8 mouse cellular contexts compared by ENCODE assay signal in genomic region chr12:112576749-112577148, GRCm38 (mm10). TPM values are rescaled to one million over a fixed set of nuclear protein-coding genes. Genes with fewer than 3 reads are reported as not detected.
DNase-seq lines count a peak whose midpoint lies in the region; ATAC-seq and TF ChIP-seq lines count a peak whose summit lies in the region.

No protein-coding gene starts in this region.

- DNase-seq in forebrain, embryonic 10.5 days (ENCODE audit: extremely low spot score, low spot score): no peak
- DNase-seq in liver, embryonic 11.5 days (ENCODE audit: low spot score): no peak
- no peak for DNase-seq in liver, postnatal 0 days
- no peak for DNase-seq in embryonic facial prominence, embryonic 11.5 days (ENCODE audit: low spot score)
- DNase-seq in layer of hippocampus, postnatal 14 days (ENCODE audit: low spot score in 2 of 2): no peak
- no peak for DNase-seq in urinary bladder, postnatal 36 days (ENCODE audit: low spot score in 2 of 2)

- peaks cover 28% of the 10 kb centered on the region for H3K4me1 ChIP-seq in forebrain, embryonic 10.5 days
- peaks cover 11% of the 10 kb centered on the region for H3K4me1 ChIP-seq in forebrain, embryonic 12.5 days
- peaks cover 19% of the 10 kb centered on the region for H3K4me1 ChIP-seq in liver, embryonic 11.5 days (replicated peaks; ENCODE audit: control insufficient read depth, insufficient read depth, low read length)
- H3K4me1 ChIP-seq in liver, postnatal 0 days (ENCODE audit: insufficient read depth): peaks cover 34% of the 10 kb centered on the region
- peaks cover 2% of the 10 kb centered on the region for H3K4me1 ChIP-seq in embryonic facial prominence, embryonic 11.5 days (ENCODE audit: control insufficient read depth, insufficient read depth, low read length)

- H3K27me3 ChIP-seq in forebrain, embryonic 10.5 days (ENCODE audit: poor library complexity, severe bottlenecking): peaks cover 17% of the 10 kb centered on the region
- peaks cover 3% of the 10 kb centered on the region; the same call in 1 of the 2 replicates for H3K27me3 ChIP-seq in forebrain, embryonic 12.5 days
- H3K27me3 ChIP-seq in liver, embryonic 11.5 days (replicated peaks; ENCODE audit: control insufficient read depth, insufficient read depth, low read length): no peaks in the 10 kb centered on the region
- H3K27me3 ChIP-seq in liver, postnatal 0 days (ENCODE audit: insufficient read depth, low read length): no peaks in the 10 kb centered on the region
- no peaks in the 10 kb centered on the region for H3K27me3 ChIP-seq in embryonic facial prominence, embryonic 11.5 days (ENCODE audit: control insufficient read depth, insufficient read depth, low read length)
- H3K27me3 ChIP-seq in myocyte (ENCODE audit: control insufficient read depth, insufficient read depth, insufficient read length): no peaks in the 10 kb centered on the region

- no peak for ATAC-seq in forebrain, embryonic 12.5 days (ENCODE audit: low FRiP score)
- ATAC-seq in liver, embryonic 11.5 days (replicated peaks; ENCODE audit: low FRiP score): peak; percentile 25; the same call in 1 of the 2 replicates
- ATAC-seq in liver, postnatal 0 days: no peak
- 0 out of 2 replicates have a peak, but pooled peaks have one; percentile 24 for ATAC-seq in embryonic facial prominence, embryonic 11.5 days (replicated peaks; ENCODE audit: insufficient number of reproducible peaks, low FRiP score, low TSS enrichment, low read depth)

- TF ChIP-seq CTCF in liver, postnatal 0 days (IDR thresholded peaks at IDR 0.05; ENCODE audit: low read depth): no peak

- no peaks in the 10 kb centered on the region for H3K79me2 ChIP-seq in myocyte (ENCODE audit: control insufficient read depth, insufficient read depth)

- H3K9me3 ChIP-seq in forebrain, embryonic 10.5 days: no peaks in the 10 kb centered on the region
- H3K9me3 ChIP-seq in forebrain, embryonic 12.5 days: no peaks in the 10 kb centered on the region
- no peaks in the 10 kb centered on the region for H3K9me3 ChIP-seq in liver, embryonic 11.5 days (ENCODE audit: control insufficient read depth, low read length)
- no peaks in the 10 kb centered on the region for H3K9me3 ChIP-seq in liver, postnatal 0 days (ENCODE audit: low read length)
- H3K9me3 ChIP-seq in embryonic facial prominence, embryonic 11.5 days (replicated peaks; ENCODE audit: control insufficient read depth, low read length): no peaks in the 10 kb centered on the region

- H3K27ac ChIP-seq in forebrain, embryonic 10.5 days: peak overlapping the region; percentile 70
- H3K27ac ChIP-seq in forebrain, embryonic 12.5 days: no peak overlapping the region
- H3K27ac ChIP-seq in liver, embryonic 11.5 days (ENCODE audit: low read depth, low read length): peak overlapping the region; percentile 71; the same call in 1 of the 2 replicates
- no peak overlapping the region for H3K27ac ChIP-seq in liver, postnatal 0 days (ENCODE audit: low read depth)
- H3K27ac ChIP-seq in embryonic facial prominence, embryonic 11.5 days (replicated peaks; ENCODE audit: low read depth, low read length): no peak overlapping the region; the same call in 1 of the 2 replicates

- TF ChIP-seq EP300 in liver, postnatal 0 days (IDR thresholded peaks at IDR 0.05; ENCODE audit: low read depth): no peak

- no peak for TF ChIP-seq POLR2A in myocyte (IDR thresholded peaks at IDR 0.05; ENCODE audit: insufficient read length, low read depth)

- H3ac ChIP-seq in myocyte (ENCODE audit: control insufficient read depth, insufficient read length): no peak overlapping the region

- no peak overlapping the region for H3K9ac ChIP-seq in forebrain, embryonic 12.5 days
- peak overlapping the region; percentile 30; the same call in 1 of the 2 replicates for H3K9ac ChIP-seq in liver, embryonic 11.5 days (ENCODE audit: low read depth, low read length)
- H3K9ac ChIP-seq in liver, postnatal 0 days (replicated peaks): no peak overlapping the region
- peak overlapping the region; percentile 15; the same call in 1 of the 2 replicates for H3K9ac ChIP-seq in embryonic facial prominence, embryonic 11.5 days (replicated peaks; ENCODE audit: low read length)

- no peak overlapping the region for H3K4me3 ChIP-seq in forebrain, embryonic 10.5 days
- no peak overlapping the region for H3K4me3 ChIP-seq in forebrain, embryonic 12.5 days (replicated peaks)
- H3K4me3 ChIP-seq in liver, embryonic 11.5 days (ENCODE audit: low read depth, low read length): no peak overlapping the region
- no peak overlapping the region for H3K4me3 ChIP-seq in liver, postnatal 0 days (ENCODE audit: low read depth, low read length)
- no peak overlapping the region for H3K4me3 ChIP-seq in embryonic facial prominence, embryonic 11.5 days (ENCODE audit: low read depth, low read length)
- H3K4me3 ChIP-seq in myocyte: no peak overlapping the region

- WGBS in forebrain, embryonic 10.5 days: 12% methylated on average over 3 of the region's 3 CpGs
- 10% methylated on average over 3 of the region's 3 CpGs for WGBS in forebrain, embryonic 12.5 days
- WGBS in liver, embryonic 11.5 days: 34% methylated on average over 3 of the region's 3 CpGs
- 32% methylated on average over 3 of the region's 3 CpGs for WGBS in liver, postnatal 0 days (ENCODE audit: insufficient replicate concordance)
- WGBS in embryonic facial prominence, embryonic 11.5 days: 13% methylated on average over 3 of the region's 3 CpGs

- no peak overlapping the region for H3K4me2 ChIP-seq in forebrain, embryonic 12.5 days
- H3K4me2 ChIP-seq in liver, embryonic 11.5 days: 0 out of 2 replicates have a peak overlapping the region, but pooled peaks have one; percentile 18
- H3K4me2 ChIP-seq in liver, postnatal 0 days (ENCODE audit: low read depth, low read length): no peak overlapping the region
- H3K4me2 ChIP-seq in embryonic facial prominence, embryonic 11.5 days (ENCODE audit: low read depth, low read length): no peak overlapping the region
- peak overlapping the region; percentile 88 for H3K4me2 ChIP-seq in myocyte (ENCODE audit: low read depth)

- no peaks in the 10 kb centered on the region for H3K36me3 ChIP-seq in forebrain, embryonic 10.5 days (replicated peaks)
- H3K36me3 ChIP-seq in forebrain, embryonic 12.5 days (replicated peaks): no peaks in the 10 kb centered on the region
- no peaks in the 10 kb centered on the region for H3K36me3 ChIP-seq in liver, embryonic 11.5 days (ENCODE audit: control insufficient read depth, insufficient read depth, low read length)
- H3K36me3 ChIP-seq in liver, postnatal 0 days (replicated peaks; ENCODE audit: insufficient read depth, low read length): no peaks in the 10 kb centered on the region
- H3K36me3 ChIP-seq in embryonic facial prominence, embryonic 11.5 days (replicated peaks; ENCODE audit: control insufficient read depth, insufficient read depth, low read depth, low read length): no peaks in the 10 kb centered on the region
- H3K36me3 ChIP-seq in myocyte (ENCODE audit: control insufficient read depth, insufficient read depth): no peaks in the 10 kb centered on the region

TF ChIP-seq in myocyte, 11 proteins besides CTCF, POLR2A, EP300 and RAD21:
- no peak for TF ChIP-seq SRF (IDR thresholded peaks at IDR 0.05; ENCODE audit: control insufficient read depth, insufficient read length, low read depth)
- no peak for TF ChIP-seq MAX (IDR thresholded peaks at IDR 0.05; ENCODE audit: low read depth)
- TF ChIP-seq E2F4 (IDR thresholded peaks at IDR 0.05; ENCODE audit: insufficient read depth): no peak
- no peak for TF ChIP-seq USF1 (IDR thresholded peaks at IDR 0.05; ENCODE audit: low read depth)
- peak in 2 of 3 experiments; percentile 38 to 41 for TF ChIP-seq MYOD1 (IDR thresholded peaks at IDR 0.05; ENCODE audit: control insufficient read depth in 1 of 3, insufficient read length in 2 of 3, low read depth in 2 of 3)
- no peak for TF ChIP-seq POLR2AphosphoS2 (IDR thresholded peaks at IDR 0.05; ENCODE audit: insufficient read length, low read depth)
- TF ChIP-seq MYOG (IDR thresholded peaks at IDR 0.05; ENCODE audit: control insufficient read depth in 1 of 3, insufficient read depth in 1 of 3, insufficient read length in 2 of 3, low read depth in 2 of 3): peak in 1 of 3 experiments; percentile 75
- TF ChIP-seq TCF3 (IDR thresholded peaks at IDR 0.05; ENCODE audit: insufficient read length, low read depth): no peak
- TF ChIP-seq TCF12 (IDR thresholded peaks at IDR 0.05; ENCODE audit: insufficient read depth, poor library complexity, severe bottlenecking): no peak
- no peak for TF ChIP-seq REST (IDR thresholded peaks at IDR 0.05; ENCODE audit: insufficient read depth, insufficient read length)

RNA-seq across cellular contexts. Expression of gene Inf2, which starts 11.8 kb away (rescaled TPM):
- polyA plus RNA-seq in forebrain, embryonic 10.5 days (2016; fragmentation: Nextera tagmentation; extraction: Ambion mirVana): 1.1 and 1.3 TPM in 2 replicates
- 0.70 and 1.3 TPM in 2 replicates for polyA plus RNA-seq in forebrain, embryonic 12.5 days (2016; fragmentation: Nextera tagmentation; extraction: Ambion mirVana)
- 4.6 and 6.5 TPM in 2 replicates for polyA plus RNA-seq in liver, embryonic 11.5 days (2014; fragmentation: Nextera tagmentation; extraction: Ambion mirVana)
- polyA plus RNA-seq in liver, postnatal 0 days (2015; fragmentation: Nextera tagmentation; extraction: Ambion mirVana): 1.8 and 1.9 TPM in 2 replicates
- polyA plus RNA-seq in embryonic facial prominence, embryonic 11.5 days (2014; fragmentation: Nextera tagmentation; extraction: Ambion mirVana): 1.6 and 1.9 TPM in 2 replicates
- 70.1 TPM for polyA plus RNA-seq in myocyte (2012; fragmentation: generic; extraction: Trizol)
- total RNA-seq in layer of hippocampus, postnatal 14 days (2021): 100 to 1,000 TPM; 116 to 122 TPM

RNA-seq across cellular contexts. Expression of gene Adssl1, which starts 43.1 kb away (rescaled TPM):
- 4.9 and 6.6 TPM in 2 replicates for polyA plus RNA-seq in forebrain, embryonic 10.5 days (2016; fragmentation: Nextera tagmentation; extraction: Ambion mirVana)
- polyA plus RNA-seq in forebrain, embryonic 12.5 days (2016; fragmentation: Nextera tagmentation; extraction: Ambion mirVana): 2.0 and 2.8 TPM in 2 replicates
- polyA plus RNA-seq in liver, embryonic 11.5 days (2014; fragmentation: Nextera tagmentation; extraction: Ambion mirVana): 5.6 and 7.4 TPM in 2 replicates
- polyA plus RNA-seq in liver, postnatal 0 days (2015; fragmentation: Nextera tagmentation; extraction: Ambion mirVana): 22.8 and 24.4 TPM in 2 replicates
- 4.0 and 4.2 TPM in 2 replicates for polyA plus RNA-seq in embryonic facial prominence, embryonic 11.5 days (2014; fragmentation: Nextera tagmentation; extraction: Ambion mirVana)
- 202 TPM for polyA plus RNA-seq in myocyte (2012; fragmentation: generic; extraction: Trizol)
- total RNA-seq in layer of hippocampus, postnatal 14 days (2021): 1 to 10 TPM; 5.3 to 5.6 TPM

Comparison
In these comparisons a context has a peak if more than half of its experiments do, and no peak if none do; other contexts are left out.
1. H3K27ac ChIP-seq: peak in forebrain, embryonic 10.5 days (single experiment) and liver, embryonic 11.5 days (single experiment); none in forebrain, embryonic 12.5 days (single experiment), liver, postnatal 0 days (single experiment) and embryonic facial prominence, embryonic 11.5 days (single experiment).
2. ATAC-seq: peak in liver, embryonic 11.5 days (single experiment) and embryonic facial prominence, embryonic 11.5 days (single experiment); none in forebrain, embryonic 12.5 days (single experiment) and liver, postnatal 0 days (single experiment).
3. H3K4me2 ChIP-seq: peak in liver, embryonic 11.5 days (single experiment) and myocyte (single experiment); none in forebrain, embryonic 12.5 days (single experiment), liver, postnatal 0 days (single experiment) and embryonic facial prominence, embryonic 11.5 days (single experiment).
4. H3K9ac ChIP-seq: peak in liver, embryonic 11.5 days (single experiment) and embryonic facial prominence, embryonic 11.5 days (single experiment); none in forebrain, embryonic 12.5 days (single experiment) and liver, postnatal 0 days (single experiment).